Mouse (Mus musculus): ENCODE measurements around the gene Irf2.

The Irf2 gene

DNA sequence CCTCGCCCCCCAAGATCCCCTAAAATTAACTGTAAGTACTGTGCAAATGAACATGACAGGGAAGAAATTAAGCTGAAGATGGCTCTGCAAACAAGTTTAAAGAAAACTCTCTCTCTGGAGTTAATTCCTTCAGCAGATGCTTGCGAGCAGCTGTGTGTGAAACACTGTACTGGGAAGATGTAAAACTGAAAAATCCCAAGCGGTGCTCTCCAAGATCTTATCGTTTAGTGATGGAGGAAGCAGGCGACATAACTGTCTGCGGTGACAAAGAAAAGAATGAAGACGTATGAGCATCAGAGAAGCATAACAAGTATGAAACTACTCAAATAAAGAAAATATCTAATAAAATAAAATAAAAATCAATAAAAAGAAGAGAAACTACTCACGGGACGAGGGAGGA, 18.1 kb downstream of the Irf2 start:
- no peak for DNase-seq (ENCODE audit: low spot score in 2 of 2)

GRCm38 (mm10) chr8:46758131-46758530, 18.6 kb downstream of the Irf2 start:
- no peak for DNase-seq (ENCODE audit: low spot score in 2 of 2)

DNA sequence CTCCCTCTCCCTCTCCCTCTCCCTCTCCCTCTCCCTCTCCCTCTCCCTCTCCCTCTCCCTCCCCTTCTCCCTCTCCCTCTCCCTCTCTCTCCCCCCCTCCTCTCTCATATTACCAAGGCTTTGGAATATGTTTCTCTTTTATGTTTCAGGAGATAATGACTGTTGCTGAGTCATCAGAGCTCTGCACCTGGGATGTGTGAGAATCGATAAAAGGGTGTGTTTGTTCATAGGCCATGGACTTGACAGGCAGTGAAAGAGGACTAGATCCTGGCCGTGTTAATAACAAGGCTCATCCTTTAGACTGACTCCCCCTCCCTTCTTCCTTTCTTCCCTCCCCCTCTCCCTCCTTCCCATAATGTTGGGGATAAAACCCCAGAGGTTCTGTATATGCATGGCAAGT, 19.1 kb downstream of the Irf2 start:
- DNase-seq (ENCODE audit: low spot score in 2 of 2): no peak

DNA sequence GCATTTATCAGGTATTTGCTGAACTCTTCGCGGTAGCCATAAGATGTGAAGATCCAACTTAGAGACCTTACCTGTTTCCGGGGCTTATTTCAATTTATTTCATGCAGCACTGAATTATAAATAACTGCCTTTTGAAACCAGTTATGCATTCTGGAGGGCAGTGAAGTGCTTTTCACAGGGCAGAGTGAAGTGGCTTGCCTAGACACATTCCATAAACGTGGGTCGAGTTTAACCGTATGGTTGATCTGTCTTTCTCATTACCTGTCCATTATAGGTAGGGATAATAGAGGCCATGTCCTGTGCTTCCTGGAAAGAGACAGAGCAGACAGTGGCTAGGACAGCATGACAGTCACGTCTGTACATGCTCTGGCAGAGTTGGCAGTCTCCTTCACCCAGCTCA, 20.0 kb downstream of the Irf2 start:
- DNase-seq (ENCODE audit: low spot score in 2 of 2): no peak

DNA sequence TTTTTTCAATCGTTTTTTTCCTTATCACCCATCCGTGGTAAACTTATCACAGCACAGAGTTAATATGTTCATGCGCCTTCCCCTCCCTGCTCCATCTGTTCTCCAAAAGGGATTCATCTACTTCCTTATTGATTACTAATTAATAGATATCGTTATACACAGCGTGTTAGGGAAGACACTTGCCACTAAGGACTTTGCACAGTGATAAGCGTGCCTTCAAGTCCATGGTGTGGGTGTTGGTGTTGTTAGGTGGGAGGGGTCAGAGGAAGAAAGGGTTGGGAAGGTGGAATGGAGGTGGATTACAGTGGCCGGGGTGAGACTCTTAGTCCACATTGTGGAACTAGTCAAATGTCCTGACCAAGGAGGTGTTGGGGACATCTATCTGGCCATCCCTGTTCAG, 21.2 kb downstream of the Irf2 start:
- DNase-seq (ENCODE audit: low spot score in 2 of 2): no peak

DNA sequence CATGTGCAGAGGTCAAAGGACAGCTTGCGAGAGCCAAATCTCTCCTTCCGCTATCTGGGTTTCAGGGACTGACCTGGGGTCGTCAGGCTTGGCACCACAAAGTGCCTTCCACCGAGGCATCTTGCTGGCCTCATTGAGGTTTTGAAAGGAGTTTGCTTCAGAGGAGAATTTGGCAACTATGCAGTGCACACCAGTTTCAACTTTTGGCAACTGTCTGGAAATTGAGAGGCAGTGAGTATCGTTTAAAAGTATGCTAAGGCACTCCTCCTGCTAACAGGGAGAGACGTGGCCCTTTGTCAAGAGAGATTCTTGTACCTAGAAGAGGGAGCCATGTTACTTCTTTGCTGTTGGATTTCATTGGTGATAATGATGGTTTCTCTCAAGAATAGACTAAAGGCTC, 21.9 kb downstream of the Irf2 start:
- no peak for DNase-seq (ENCODE audit: low spot score in 2 of 2)

DNA sequence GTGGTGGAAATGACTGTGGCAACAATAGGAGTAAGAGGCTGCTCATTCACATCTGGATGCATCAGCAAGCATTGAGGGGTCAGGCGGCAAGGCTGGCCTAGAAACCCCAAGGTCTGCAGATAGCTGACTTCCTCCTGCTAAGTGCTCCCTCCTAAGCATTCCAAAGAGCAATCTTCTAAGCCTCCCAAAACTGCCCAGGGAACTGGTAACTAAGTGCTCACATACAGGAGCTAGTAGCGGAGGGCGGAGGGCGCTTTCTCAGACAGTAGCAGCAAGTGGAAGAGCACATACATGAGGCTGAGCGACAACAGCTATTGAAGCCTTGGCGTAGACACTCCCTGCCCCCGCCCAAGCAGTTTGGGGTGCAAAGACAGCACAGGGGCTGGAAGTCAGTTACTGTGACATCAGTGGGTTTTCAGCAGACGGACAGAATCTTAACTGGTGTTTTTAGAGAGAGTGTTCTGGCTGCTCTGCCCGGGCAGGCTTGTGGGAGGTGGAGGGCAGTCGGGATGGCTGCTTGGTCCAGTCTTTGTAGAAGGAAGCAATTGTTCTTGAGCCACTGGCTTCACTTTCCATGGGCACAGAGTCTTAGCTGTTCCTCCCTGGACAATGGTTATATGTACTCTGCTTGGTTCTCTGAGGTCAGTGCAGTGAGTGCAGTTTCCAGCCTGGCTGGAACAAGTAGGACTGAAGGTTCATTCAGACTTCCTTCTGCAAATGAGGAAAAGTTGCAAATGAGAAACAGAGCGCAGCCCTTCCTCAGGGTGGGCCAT, 30.1 kb downstream of the Irf2 start:
- DNase-seq (ENCODE audit: low spot score in 2 of 2): no peak

GRCm38 (mm10) chr8:46770905-46771516, 31.5 kb downstream of the Irf2 start:
- DNase-seq (ENCODE audit: low spot score in 2 of 2): no peak

DNA sequence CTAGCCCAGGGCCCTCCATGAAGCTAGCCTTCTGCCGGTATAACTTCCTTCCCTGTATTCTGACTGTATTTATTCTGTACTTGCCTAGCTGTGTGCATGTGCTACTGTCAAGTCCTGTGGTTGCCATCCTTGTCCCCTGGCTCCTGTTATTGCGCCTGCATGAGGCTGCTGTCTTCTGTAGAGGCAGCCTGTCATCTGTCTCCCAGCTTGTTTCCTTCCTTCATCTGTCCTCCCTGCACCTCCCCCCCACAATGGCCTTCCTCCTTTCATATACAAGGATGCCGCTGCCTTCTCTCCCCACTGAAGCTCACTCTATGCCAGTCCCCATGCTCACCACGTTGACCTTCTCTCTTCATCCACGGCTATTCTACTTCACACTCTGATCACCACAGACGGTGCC, 33.3 kb downstream of the Irf2 start:
- no peak for DNase-seq (ENCODE audit: low spot score in 2 of 2)

DNA sequence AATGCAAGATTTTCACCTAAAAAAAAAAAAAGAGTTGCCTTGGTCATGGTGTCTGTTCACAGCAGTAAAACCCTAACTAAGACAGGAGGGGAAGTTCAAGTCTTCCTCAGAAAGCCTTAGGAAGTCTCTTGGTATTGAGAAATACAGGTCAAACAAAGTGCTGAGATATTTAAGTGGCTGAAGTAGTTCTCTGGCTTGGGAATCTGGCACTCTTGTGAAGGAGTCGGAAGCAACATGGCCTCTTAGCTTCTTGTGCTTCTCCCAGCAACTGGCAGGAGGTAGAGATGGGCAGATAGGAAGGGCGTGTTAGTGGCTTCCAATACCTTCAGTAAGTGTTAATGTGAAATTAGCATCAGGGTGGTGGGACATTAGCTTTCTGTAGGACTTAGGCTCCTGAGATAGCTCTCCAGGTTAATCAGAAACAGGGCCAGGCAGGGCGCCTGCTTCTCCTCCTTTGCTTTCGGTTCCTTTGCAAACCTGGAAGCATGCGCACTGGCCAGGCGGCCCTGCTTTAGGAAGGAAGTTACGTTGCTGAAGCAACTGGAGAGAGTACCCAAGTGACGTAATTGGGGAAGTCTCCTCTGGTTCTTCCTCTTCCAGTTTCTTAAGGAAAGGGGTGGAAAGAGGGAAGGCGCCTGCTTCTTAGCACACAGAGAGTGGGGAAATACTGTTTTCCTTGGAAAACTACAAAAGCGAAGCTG, 38.4 kb downstream of the Irf2 start:
- no peak for DNase-seq (ENCODE audit: low spot score in 2 of 2)

DNA sequence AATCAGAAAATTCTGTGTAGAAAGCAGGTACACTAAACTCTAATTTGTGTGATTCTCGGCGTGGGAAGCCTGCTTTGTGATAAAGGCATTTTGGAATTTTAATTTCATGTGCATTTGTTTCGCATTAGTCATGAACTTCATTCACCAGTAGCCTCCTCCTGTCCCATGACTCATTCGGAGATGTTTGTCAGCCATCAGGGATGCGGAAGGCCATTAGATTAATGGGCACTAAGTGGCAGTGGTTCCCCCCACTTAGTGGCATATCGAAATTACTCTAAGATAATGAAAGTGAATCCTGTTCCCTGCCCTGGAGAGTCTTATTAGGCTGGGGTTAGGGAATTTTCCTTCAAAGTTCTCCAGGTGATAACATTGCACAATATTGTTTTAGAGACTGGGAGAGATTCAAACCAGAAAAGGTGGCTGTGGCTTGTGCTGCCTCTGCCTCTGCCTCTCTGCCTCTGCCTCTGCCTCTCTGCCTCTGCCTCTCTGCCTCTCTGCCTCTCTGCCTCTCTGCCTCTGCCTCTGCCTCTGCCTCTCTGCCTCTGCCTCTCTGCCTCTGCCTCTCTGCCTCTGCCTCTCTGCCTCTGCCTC, 41.6 kb downstream of the Irf2 start:
- peak in 1 of 2 experiments; percentile 31 for DNase-seq (ENCODE audit: low spot score in 2 of 2)

GRCm38 (mm10) chr8:46782254-46782653, 42.7 kb downstream of the Irf2 start:
- no peak for DNase-seq (ENCODE audit: low spot score in 2 of 2)

- DNase-seq (ENCODE audit: low spot score in 2 of 2): no peak
Measured at GRCm38 (mm10) chr8:46785070-46785469, 45.5 kb downstream of the Irf2 start.

- DNase-seq (ENCODE audit: low spot score in 2 of 2): no peak
Measured at GRCm38 (mm10) chr8:46785926-46786325, 46.4 kb downstream of the Irf2 start.

DNA sequence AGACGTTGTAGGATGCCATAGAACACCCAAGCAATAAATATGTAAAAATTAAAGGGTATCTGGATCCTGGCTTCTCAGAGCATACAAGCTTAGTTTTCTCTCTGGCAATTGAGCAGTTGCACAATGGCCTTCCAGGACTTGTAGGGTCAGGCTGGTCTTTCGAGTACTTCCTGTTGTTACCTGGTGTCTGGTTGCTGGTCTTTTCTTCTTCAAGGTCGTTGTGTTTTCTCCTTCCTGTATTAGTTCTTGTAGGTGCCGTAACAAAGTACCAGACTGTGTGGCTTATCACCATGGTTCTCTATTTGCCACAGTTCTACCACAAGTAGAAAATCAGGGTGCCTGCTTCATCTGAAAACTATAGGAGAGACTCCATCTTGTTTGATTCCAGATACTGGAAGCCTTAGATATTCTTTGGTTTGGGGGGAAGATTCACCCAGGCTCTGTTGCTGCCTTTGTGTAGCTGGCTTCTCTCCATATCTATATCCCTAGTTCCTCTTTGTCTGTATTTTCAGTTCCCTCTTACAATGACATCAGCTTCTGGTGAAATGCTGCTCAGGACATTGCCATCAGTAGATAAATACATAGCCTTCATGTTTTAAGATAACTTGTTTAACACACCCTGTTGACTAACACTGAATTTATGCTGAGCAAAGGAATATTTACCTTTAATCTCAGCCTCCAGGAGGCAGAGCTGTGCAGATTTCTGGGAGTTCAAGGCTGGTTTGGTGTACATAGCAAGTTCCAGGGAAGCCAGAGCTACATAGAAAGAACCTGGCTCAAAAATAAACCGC, 49.8 kb downstream of the Irf2 start:
- no peak for DNase-seq (ENCODE audit: low spot score in 2 of 2)

GRCm38 (mm10) chr8:46791664-46792371, 52.3 kb downstream of the Irf2 start:
- no peak for DNase-seq (ENCODE audit: low spot score in 2 of 2)

DNA sequence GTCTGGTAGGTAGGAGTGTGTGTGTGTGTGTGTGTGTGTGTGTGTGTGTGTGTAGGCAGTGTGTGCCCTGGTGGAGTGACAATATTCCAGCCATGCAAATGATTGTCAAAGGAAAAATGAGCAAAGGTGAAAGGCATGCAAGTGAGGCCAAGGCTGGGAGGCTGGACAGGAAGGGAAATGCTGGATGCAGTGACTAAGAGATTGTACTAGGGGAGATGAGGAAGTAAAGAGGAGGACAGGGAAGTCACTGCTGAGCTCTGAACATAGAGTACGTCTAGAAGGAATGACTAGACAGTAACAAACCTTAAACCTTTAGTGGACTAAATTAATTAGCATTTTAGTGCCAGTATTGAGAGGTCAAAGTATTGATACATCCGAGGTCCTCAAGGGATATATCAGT, 53.1 kb downstream of the Irf2 start:
- DNase-seq (ENCODE audit: low spot score in 2 of 2): no peak

DNA sequence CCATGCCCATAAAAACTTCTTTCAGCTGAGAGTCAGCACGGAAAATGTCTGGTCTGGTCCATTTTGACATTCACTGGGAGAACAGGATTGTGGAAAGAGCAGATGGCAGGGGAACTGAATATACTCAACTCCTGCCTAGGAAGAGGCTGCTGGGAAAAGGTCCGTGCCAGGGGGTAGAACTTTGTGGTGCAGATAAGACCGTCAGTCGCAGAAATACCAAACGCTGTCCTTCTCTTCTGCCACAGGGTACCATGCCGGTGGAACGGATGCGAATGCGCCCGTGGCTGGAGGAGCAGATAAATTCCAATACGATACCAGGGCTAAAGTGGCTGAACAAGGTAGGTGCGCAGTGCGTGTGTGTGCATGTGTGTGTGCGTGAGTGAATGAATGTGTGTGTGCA, 53.7 kb downstream of the Irf2 start:
- DNase-seq (ENCODE audit: low spot score in 2 of 2): no peak

- no peak for DNase-seq (ENCODE audit: low spot score in 2 of 2)
Measured at GRCm38 (mm10) chr8:46794317-46794716, 54.8 kb downstream of the Irf2 start.

GRCm38 (mm10) chr8:46799212-46799611, 59.7 kb downstream of the Irf2 start:
- DNase-seq (ENCODE audit: low spot score in 2 of 2): no peak

- DNase-seq (ENCODE audit: low spot score in 2 of 2): peak in 1 of 2 experiments; percentile 59
Measured at GRCm38 (mm10) chr8:46799706-46800105, 60.2 kb downstream of the Irf2 start.
